Mouse (Mus musculus) adrenal gland, adult (tissue): ENCODE results near the gene Defb43.
A peak's percentile ranks its signal among the peaks of the same experiment; 100 is the strongest.

Experiments used
- DNase-seq, 2 experiments: peaks; one replicate each; pipeline ENCODE4 v3.0.0; 2022 to 2023; ENCODE audit warnings: low spot score in 1 of 2; ENCODE audit not compliant: inconsistent age in 2 of 2

The Defb43 gene

DNA sequence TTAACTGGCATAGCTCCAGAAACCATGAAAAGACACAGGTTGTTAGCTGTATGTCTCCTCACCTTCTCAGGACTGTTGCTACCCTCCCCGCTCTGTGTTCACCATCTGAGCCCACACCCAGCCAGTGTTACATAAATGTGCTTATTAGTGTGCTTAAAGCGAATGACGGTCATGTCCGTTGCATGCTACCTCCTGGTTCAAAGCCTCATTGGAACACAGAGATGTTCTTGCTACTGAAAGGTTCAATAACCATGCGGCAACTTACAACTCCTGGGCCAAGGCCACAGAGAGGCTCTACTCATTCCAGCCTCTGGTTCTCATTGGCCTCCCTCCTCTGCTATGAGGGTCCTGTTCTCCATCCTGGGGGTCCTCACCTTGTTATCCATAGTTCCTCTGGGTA, at the start of gene Defb43:
Gene Defb43 (plus strand): TSS at position 301 of the 400 bp plus-strand sequence.
- no peak for DNase-seq

DNA sequence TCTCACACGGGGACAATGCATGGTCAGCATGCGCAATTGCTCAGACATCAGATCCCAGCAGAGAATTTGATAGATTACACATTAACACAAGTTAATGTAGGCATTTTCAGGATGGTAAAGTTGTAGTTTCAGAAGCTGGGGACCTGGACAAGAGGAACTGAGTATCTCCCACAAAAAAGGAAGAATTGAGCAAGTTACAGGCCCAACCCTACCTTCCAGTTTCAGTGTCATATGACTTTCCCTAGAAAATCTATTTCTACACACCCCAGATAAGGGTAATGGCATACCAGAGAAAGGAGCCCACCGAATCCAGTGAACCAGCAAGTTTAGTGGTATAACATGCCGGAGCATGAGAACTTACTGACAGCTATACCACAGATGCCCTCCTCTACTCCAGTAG, 47.9 kb upstream of the Defb43 start:
- no peak for DNase-seq

- peak in 1 of 2 experiments; percentile 42 for DNase-seq
Measured at GRCm38 (mm10) chr14:62965342-62965741, 46.2 kb upstream of the Defb43 start.

GRCm38 (mm10) chr14:62965811-62966520, 45.6 kb upstream of the Defb43 start:
- DNase-seq, result peak; percentile 15 to 62

DNA sequence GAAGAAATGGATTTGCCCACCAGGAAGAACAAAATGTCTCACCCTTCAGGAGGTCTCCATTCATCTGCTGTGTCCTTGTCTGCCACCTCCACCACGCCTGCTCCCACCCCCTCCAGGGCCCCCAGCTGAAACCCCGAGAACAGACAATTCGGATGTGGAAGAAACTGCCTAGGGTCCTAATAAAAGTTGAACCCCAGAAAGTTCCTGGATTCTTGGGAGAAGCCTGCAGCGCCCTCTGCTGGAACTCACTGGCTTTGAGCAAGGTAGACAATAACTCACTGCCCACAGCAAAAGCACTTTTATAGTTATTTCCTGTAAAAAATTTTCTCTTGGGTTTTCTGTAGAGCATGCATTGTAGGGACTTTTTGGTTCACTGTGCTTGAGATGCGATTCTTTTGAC, 36.5 kb upstream of the Defb43 start:
- DNase-seq, result peak; percentile 65 to 88

DNA sequence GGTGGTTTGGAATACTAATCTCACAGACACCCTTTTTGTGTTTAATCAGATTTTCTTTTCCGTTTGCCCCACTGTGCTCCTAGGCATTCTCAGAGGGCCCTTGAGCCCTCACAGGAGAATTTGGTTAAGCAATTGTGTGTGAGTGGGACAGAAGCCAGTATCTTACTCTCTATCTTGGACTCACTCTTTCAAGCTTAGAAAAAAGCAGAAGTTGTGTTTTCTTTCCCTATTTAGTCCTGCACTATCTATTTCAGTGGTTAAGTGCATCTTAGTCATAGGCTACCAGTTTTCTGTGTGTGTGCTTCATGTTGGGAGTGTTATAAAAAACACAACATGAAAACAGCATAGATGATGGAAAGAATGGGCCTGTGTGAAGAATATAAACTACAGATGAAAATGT, 31.8 kb upstream of the Defb43 start:
- DNase-seq, result no peak

DNA sequence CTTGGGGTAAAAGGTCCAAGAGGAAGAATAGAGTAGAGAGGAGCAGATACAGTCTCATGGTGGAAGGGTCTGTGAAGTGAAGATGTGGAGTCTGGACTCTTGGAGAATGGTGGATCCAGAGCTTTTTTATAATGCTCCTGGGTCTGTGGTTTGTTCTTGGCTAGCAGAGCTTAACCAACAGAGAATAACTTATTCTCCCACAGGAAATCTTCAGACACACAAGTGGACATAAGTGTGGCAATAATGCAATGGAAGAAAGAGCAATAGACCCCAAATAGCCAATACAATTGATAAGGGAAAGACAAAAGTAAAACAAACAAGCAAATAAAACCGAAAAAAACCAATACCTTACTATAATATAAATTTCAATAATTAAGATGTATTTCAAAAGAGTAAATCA, 27.2 kb upstream of the Defb43 start, which contains the start of gene Defb48:
Gene Defb48 (minus strand): TSS at position 101 of the 400 bp plus-strand sequence.
- DNase-seq, result no peak

DNA sequence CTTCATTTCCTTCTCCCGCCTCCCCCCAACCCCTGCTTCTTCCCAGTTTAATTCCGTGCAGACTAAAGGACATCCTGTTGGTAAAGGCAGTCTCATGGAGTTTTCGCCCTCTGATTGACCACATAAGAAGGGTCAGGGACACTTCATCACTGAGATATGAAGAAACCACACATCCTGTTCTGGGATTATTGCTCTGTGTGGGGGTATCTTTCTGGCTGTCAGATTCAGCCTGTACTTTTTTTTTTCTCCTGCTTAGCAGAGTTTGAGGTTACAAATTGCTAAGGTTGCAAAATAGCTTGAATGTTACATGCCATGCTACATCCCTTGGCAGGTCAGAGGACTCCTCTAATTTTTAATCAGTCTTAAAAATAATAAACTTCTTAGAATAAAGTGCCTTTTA, 20.3 kb upstream of the Defb43 start:
- no peak for DNase-seq

DNA sequence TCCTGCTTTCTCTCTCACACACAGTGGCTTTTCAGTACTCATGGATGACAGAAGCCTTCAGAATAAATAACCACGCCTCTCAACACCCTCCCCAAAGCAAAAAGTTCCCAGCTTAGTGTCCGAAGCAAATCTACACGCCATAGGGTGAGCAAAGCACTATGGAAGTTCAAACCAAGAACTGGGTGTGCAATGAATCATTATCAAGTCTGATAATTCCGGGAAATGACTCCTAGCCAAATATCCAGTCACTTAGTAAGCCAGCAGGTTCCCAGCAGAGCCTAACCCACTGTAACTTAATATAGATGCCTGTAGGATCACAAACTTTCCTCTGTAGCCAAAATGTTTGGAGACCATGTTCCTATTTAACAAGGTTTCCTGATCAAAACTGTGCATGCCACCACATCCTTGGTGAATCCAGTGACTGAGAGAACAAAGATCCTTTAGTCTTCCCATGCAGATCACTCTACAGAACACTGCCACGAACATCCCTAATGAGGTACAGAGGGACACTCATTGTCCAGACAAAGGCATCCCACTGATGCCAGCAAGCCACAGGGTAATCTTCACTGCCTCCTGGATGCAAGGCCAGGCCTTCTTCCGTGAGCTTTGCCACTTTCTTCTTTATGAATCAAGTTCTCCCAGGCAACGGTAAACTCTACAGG, 19.6 kb upstream of the Defb43 start:
- DNase-seq, result no peak

- no peak for DNase-seq
Measured at GRCm38 (mm10) chr14:62997777-62998176, 13.8 kb upstream of the Defb43 start, which contains the start of gene Defb47. Gene Defb47 (plus strand): TSS chr14:62998077.

GRCm38 (mm10) chr14:62998977-62999376, 12.6 kb upstream of the Defb43 start:
- no peak for DNase-seq

GRCm38 (mm10) chr14:63002588-63002987, 9.0 kb upstream of the Defb43 start:
- peak; percentile 43 to 74 for DNase-seq

- DNase-seq, result no peak
Measured at GRCm38 (mm10) chr14:63013082-63013481, 1.5 kb downstream of the Defb43 start.

GRCm38 (mm10) chr14:63014667-63015066, 3.1 kb downstream of the Defb43 start:
- DNase-seq, result no peak

GRCm38 (mm10) chr14:63020524-63021156, 9.1 kb downstream of the Defb43 start:
- DNase-seq, result peak in 1 of 2 experiments; percentile 30

- DNase-seq, result no peak
Measured at GRCm38 (mm10) chr14:63046691-63047090, 35.1 kb downstream of the Defb43 start, which contains the start of gene Defb42. Gene Defb42 (plus strand): TSS chr14:63046991.

GRCm38 (mm10) chr14:63049910-63050370, 38.4 kb downstream of the Defb43 start, which contains the start of gene Defb30:
Gene Defb30 (minus strand): TSS chr14:63049960.
- no peak for DNase-seq

- peak; percentile 53 to 90 for DNase-seq
Measured at GRCm38 (mm10) chr14:63050769-63051168, 39.2 kb downstream of the Defb43 start.

GRCm38 (mm10) chr14:63054729-63055128, 43.2 kb downstream of the Defb43 start:
- DNase-seq, result peak; percentile 86 to 89

GRCm38 (mm10) chr14:63060361-63060760, 48.8 kb downstream of the Defb43 start:
- DNase-seq, result peak in 1 of 2 experiments; percentile 40

- no peak for DNase-seq
Measured at GRCm38 (mm10) chr14:63062184-63062583, 50.6 kb downstream of the Defb43 start.

GRCm38 (mm10) chr14:63065391-63065790, 53.8 kb downstream of the Defb43 start:
- DNase-seq, result no peak
